Mouse (Mus musculus) heart, embryonic 14.5 days (tissue): ENCODE results near the gene Igdcc3. TPM values are rescaled to one million over a fixed set of nuclear protein-coding genes. Genes with fewer than 3 reads are reported as not detected.
"Not testable (repeated sequence)": the region's sequence is repeated elsewhere in the genome, so short reads cannot be mapped to it uniquely, and the experiment has no call there.

Experiments
- ATAC-seq: fragments of 200-750 bp; cut with Nextera tagmentation; 2 replicates; pipeline ENCODE4 v1.8.0; 2017; ENCODE audit warnings: low read depth, moderate TSS enrichment; ENCODE audit not compliant: insufficient number of reproducible peaks, insufficient read depth, low FRiP score
- H3K27ac ChIP-seq, 2 experiments: fragments of 200-500 bp in 1 of 2; fragments of 300-500 bp in 1 of 2; sonication (generic) in 1 of 2; replicated peaks in 1 of 2; 2 replicates each; pipeline ENCODE4 v1.5.1; 2012 to 2014; ENCODE audit warnings: low read depth in 2 of 2, low read length in 2 of 2, control low read depth in 1 of 2, mild to moderate bottlenecking in 1 of 2, mixed read lengths in 1 of 2; ENCODE audit not compliant: control insufficient read depth in 1 of 2, insufficient read depth in 1 of 2
- H3K27me3 ChIP-seq: fragments of 300-500 bp; sonication (generic); 2 replicates; pipeline ENCODE4 v1.6.1; 2014; ENCODE audit warnings: mild to moderate bottlenecking, low read length, control low read depth; ENCODE audit not compliant: control insufficient read depth, insufficient read depth
- H3K36me3 ChIP-seq: fragments of 300-500 bp; sonication (generic); 2 replicates; pipeline ENCODE4 v1.6.1; 2014; ENCODE audit warnings: mild to moderate bottlenecking, control low read depth, low read length, mixed read lengths; ENCODE audit not compliant: control insufficient read depth, insufficient read depth
- H3K4me1 ChIP-seq, 2 experiments: fragments of 200-500 bp in 1 of 2; fragments of 300-500 bp in 1 of 2; sonication (generic) in 1 of 2; 2 replicates each; pipeline ENCODE4 v1.6.1; 2012 to 2014; ENCODE audit warnings: low read length in 2 of 2, control low read depth in 1 of 2, mixed read lengths in 1 of 2; ENCODE audit not compliant: control insufficient read depth in 2 of 2, insufficient read depth in 2 of 2
- H3K4me2 ChIP-seq: fragments of 300-500 bp; sonication (generic); 2 replicates; pipeline ENCODE4 v1.6.1; 2014; ENCODE audit warnings: mild to moderate bottlenecking, low read length
- H3K4me3 ChIP-seq, 2 experiments: fragments of 200-500 bp in 1 of 2; fragments of 300-500 bp in 1 of 2; sonication (generic) in 1 of 2; 2 replicates each; pipeline ENCODE4 v1.5.1; 2012 to 2014; ENCODE audit warnings: low read length in 2 of 2, mild to moderate bottlenecking in 2 of 2, control low read depth in 1 of 2, low read depth in 1 of 2, moderate library complexity in 1 of 2; ENCODE audit not compliant: control insufficient read depth in 1 of 2, insufficient read depth in 1 of 2
- H3K9ac ChIP-seq: fragments of 300-500 bp; sonication (generic); 2 replicates; pipeline ENCODE4 v1.6.1; 2014; ENCODE audit warnings: mild to moderate bottlenecking, low read length
- H3K9me3 ChIP-seq: fragments of 300-500 bp; sonication (generic); 2 replicates; pipeline ENCODE4 v1.6.1; 2016; ENCODE audit warnings: low read length, control low read depth; ENCODE audit not compliant: control insufficient read depth
- WGBS: fragments of 180-500 bp; shearing (Covaris S2); extraction: QIAGEN DNeasy Blood & Tissue Kit; methylation state at CpG from one replicate; pipeline ENCODE4 v1.1.7; 2014; 5-methylcytosine and 5-hydroxymethylcytosine counted together
- polyA plus RNA-seq: library from polyadenylated mRNA; unstranded; fragments of >200 nt; fragmentation: Nextera tagmentation; extraction: Ambion mirVana; gene quantifications from 2 replicates; pipeline ENCODE4 v1.2.1, GENCODE M21; 2014

Gene Igdcc3
- polyA plus RNA-seq, 1 experiment from 2014 or later: 0.36 TPM

DNA sequence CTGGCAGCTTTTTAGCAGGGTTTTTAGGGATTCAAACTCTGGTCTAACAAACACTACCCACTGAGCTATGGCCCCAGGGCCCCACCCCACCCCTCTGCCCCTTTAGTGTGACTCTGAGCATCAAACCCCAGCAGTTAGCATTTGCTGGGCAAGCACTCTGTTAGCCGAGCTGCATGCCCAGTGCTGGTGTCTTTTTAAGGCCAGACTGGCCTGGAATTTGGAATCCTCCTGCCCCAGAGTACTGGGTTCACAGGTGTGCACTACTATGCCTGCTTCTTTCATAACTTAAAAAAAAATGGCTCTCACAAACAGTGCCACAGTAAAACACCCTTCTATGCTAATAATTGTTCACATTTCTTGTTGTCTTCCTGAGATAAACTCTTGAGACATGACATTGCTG is 77.9 kb downstream of the Igdcc3 start:
- no peak overlapping the region for H3K27ac ChIP-seq

DNA sequence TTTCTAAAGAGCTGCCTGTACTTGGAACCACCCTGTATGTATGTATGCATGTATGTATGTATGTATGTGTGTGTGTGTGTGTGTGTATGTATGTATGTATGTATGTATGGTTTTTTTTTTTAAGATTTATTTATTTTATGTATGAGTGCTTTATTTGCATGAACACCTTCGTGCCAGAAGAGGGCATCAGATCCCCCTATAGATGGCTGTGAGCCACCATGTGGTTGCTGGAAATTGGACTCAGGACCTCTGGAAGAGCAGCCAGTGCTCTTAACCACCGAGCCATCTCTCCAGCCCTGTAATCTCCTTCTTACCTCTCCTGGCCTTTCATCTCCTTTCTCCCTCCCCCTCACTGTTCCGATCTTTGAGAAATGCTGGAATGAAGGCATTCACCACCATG is 79.4 kb downstream of the Igdcc3 start:
- H3K4me1 ChIP-seq, H3K4me2 ChIP-seq, ATAC-seq, H3K27me3 ChIP-seq, H3K4me3 ChIP-seq, H3K9me3 ChIP-seq, H3K27ac ChIP-seq, H3K9ac ChIP-seq, H3K36me3 ChIP-seq: not testable (repeated sequence)
- 43% methylated on average over 3 of the region's 3 CpGs for WGBS

More for the DNA sequence above, 77.9 kb downstream of the Igdcc3 start:
- Histone ChIP-seq H3K4me2 (no peak overlapping the region), H3K4me3 (no peak overlapping the region), H3K27me3 (no peaks in the 10 kb centered on the region), H3K4me1 (peaks cover 2 to 8% of the 10 kb centered on the region in 2 experiments; a peak in 3 of 4 replicates), H3K9ac (no peak overlapping the region), H3K36me3 (no peaks in the 10 kb centered on the region), H3K9me3 (no peaks in the 10 kb centered on the region)
- no peak for ATAC-seq
- 78% methylated on average over 1 of the region's 1 CpGs for WGBS

DNA sequence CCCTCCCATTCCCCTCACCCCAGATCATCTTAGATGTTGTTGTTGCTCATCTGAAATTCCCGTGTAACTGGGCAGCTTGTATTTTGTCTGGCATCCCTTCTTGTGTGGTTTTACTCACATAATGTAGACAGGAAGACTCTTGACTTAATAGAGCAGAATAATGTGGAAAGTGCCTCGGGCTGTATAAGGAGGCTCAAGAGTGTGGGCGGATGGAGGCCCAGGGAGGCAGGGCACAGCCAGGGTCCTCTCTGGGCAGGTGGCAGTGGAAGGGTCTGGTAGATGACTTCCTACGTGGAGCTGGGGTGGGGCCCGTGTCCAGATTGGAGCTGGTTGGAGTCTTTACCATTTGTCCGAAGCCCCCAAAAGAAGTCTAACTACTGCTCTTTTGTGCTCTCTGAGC is 82.9 kb downstream of the Igdcc3 start:
- Histone ChIP-seq H3K27me3 (no peaks in the 10 kb centered on the region), H3K9me3 (no peaks in the 10 kb centered on the region), H3K36me3 (peaks cover 11% of the 10 kb centered on the region; the same call in 1 of the 2 replicates), H3K9ac (no peak overlapping the region), H3K4me1 (no peaks in the 10 kb centered on the region), H3K4me2 (no peak overlapping the region), H3K27ac (no peak overlapping the region), H3K4me3 (no peak overlapping the region)
- ATAC-seq: no peak
- WGBS: 67% methylated on average over 6 of the region's 6 CpGs

DNA sequence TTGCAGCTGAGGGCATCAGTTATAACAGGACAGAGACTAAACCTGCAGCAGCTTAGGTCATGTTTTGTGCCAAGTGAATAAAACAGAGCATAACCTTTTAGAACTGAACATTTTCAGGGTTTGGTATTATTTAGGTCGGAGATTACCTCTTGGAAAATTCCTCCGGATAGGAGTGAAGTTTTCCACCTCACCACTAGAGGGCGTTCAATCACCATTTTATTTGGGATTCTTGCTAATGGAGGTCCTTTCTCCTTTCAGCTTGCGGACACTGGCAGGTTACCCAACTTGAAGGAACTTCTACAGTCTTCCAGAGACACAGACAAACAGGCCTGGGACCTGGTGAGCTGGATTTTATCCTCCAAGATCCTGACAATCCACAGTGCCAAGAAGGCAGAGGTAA is 84.8 kb downstream of the Igdcc3 start:
- no peak overlapping the region for H3K9ac ChIP-seq
- H3K4me2 ChIP-seq: no peak overlapping the region
- WGBS: 37% methylated on average over 4 of the region's 4 CpGs
- no peak overlapping the region for H3K4me3 ChIP-seq
- H3K36me3 ChIP-seq: peaks cover 19% of the 10 kb centered on the region; the same call in 1 of the 2 replicates
- no peak for ATAC-seq
- H3K27ac ChIP-seq: no peak overlapping the region
- H3K27me3 ChIP-seq: no peaks in the 10 kb centered on the region
- no peaks in the 10 kb centered on the region for H3K9me3 ChIP-seq
- no peaks in the 10 kb centered on the region for H3K4me1 ChIP-seq

DNA sequence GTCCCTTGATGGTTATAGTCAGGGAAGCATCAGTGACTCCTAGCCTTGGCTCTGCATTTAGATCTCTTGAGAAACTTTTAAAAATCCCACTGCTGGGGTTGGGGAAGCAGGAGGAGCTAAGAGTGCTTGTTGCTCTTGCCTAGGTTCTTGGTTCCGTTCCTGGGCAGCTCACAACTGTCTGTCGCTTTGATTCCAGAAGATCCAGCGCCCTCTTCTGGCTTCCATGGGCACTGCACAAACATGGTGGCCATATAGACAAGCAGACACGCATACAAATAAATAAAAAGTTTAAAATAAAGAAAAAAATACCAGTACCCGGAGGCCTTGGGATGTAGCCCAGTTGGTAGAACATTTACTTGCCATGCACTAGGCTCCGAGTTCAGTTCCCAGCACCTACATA is 89.3 kb downstream of the Igdcc3 start:
- Histone ChIP-seq H3K36me3 (peaks cover 22% of the 10 kb centered on the region; the same call in 1 of the 2 replicates), H3K9me3 (no peaks in the 10 kb centered on the region), H3K4me1 (no peaks in the 10 kb centered on the region), H3K4me2 (no peak overlapping the region), H3K27me3 (no peaks in the 10 kb centered on the region), H3K9ac (no peak overlapping the region), H3K27ac (no peak overlapping the region), H3K4me3 (no peak overlapping the region)
- ATAC-seq: no peak
- WGBS: 78% methylated on average over 6 of the region's 6 CpGs

DNA sequence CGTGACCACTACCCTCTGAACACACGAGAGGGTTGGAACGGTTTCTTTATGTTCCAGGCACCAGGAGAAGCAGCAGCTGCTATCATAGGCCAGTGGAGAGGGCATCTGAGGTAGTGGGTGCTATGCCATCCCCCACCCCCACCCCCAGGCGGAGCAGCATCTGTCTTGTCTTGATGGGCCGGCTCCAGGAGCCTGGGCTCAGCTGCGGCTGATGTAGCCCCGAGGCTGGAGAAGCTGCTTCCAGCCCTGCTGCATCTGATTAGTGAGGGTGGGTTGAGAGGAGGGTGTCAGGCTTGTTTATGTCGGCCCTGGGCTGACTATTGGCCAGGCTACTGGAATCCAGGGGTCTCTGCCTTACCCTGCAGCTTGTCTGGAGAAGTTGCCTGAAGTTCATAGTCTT is 90.3 kb downstream of the Igdcc3 start:
- Histone ChIP-seq H3K27me3 (no peaks in the 10 kb centered on the region), H3K4me3 (no peak overlapping the region), H3K9ac (no peak overlapping the region), H3K4me1 (no peaks in the 10 kb centered on the region), H3K36me3 (peaks cover 18% of the 10 kb centered on the region), H3K9me3 (no peaks in the 10 kb centered on the region), H3K27ac (no peak overlapping the region), H3K4me2 (no peak overlapping the region)
- 58% methylated on average over 8 of the region's 8 CpGs for WGBS
- ATAC-seq: no peak

DNA sequence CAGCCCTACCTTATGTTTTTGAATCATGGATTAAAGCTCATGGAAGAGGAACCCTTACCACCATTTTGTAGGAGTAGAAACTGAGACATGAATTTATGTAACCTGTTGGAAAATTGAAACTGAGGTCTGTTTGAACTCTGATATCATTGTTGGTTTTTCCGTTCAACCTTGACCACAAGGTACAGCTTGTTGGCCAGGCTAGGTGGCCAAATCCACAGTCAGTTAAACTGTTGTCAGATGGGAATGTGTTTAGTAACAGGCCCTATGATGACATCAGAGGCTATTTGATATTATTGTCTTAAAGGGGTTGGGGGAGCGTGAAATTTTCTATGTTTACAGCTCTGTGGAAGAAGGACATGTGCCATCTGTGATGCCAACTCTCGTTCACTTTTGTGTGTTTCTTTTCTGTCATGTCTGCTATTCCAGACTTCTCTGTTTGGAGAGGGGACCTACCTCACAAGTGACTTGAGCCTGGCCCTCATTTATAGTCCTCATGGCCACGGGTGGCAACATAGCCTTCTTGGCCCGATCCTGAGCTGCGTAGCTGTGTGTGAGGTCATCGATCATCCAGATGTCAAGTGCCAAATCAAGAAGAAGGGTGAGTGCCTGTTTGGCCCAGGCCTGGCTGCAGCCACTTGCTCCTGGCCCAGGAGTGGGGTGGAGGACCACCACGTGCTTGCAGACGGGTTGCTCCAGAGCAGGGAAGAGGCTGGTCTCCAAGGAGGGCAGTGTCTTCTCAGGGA is 92.4 kb downstream of the Igdcc3 start:
- H3K4me2 ChIP-seq: no peak overlapping the region
- 87% methylated on average over 9 of the region's 9 CpGs for WGBS
- H3K9ac ChIP-seq: no peak overlapping the region
- H3K27ac ChIP-seq: no peak overlapping the region
- ATAC-seq: no peak
- peaks cover 16% of the 10 kb centered on the region for H3K36me3 ChIP-seq
- no peaks in the 10 kb centered on the region for H3K27me3 ChIP-seq
- H3K9me3 ChIP-seq: no peaks in the 10 kb centered on the region
- no peaks in the 10 kb centered on the region for H3K4me1 ChIP-seq
- H3K4me3 ChIP-seq: no peak overlapping the region

DNA sequence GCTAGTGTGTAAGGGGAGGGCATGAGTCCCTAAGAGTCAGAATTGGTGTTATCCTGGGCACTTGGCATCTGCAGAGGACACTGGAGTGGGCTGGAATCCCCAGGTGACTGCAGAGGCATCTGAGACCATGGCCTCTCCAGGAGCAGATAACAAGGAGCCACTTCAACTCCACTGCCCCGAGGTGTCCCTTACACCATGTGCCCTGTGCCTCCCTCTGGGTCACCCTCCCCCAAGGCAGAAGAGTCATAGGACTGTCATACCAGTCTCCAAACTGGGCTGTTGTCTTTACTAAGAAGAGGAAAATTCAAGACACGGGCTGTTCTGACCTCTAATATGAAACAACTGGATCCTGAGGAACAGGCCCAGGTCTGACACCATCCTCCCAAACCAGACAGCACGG is 93.7 kb downstream of the Igdcc3 start:
- H3K36me3 ChIP-seq: peaks cover 16% of the 10 kb centered on the region
- no peaks in the 10 kb centered on the region for H3K4me1 ChIP-seq
- H3K4me3 ChIP-seq: no peak overlapping the region
- WGBS: 70% methylated on average over 3 of the region's 3 CpGs
- no peak overlapping the region for H3K9ac ChIP-seq
- no peak for ATAC-seq
- no peaks in the 10 kb centered on the region for H3K27me3 ChIP-seq
- H3K4me2 ChIP-seq: no peak overlapping the region
- H3K27ac ChIP-seq: no peak overlapping the region
- H3K9me3 ChIP-seq: no peaks in the 10 kb centered on the region
